Mouse (Mus musculus): ENCODE measurements around the gene Tor1aip2. TPM values are rescaled to one million over a fixed set of nuclear protein-coding genes. Genes with fewer than 3 reads are reported as not detected.

The Tor1aip2 gene
- polyA plus RNA-seq, 1 experiment from 2014 or later: 59.9 TPM

DNA sequence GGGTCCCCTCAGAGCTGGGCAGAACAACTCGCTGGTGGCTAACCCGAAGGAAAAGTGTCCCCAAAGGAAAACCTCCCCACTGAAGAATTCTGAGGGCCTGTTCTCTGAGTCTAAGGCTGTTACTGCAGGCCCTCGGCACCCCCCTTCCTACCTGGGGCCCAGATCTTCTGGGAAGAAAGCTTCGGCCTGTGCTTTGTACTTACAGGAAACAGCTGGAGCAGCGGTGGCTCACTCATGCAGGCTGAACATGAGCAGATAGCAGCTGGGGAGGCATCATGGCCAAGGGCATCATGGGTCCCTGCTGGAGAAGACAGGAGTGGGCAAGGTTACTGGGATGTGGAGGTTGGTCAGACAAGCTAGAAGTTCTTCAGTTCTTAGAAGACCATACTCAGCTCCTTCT is 52.4 kb downstream of the Tor1aip2 start:
- Histone ChIP-seq H3K9me3 (no peaks in the 10 kb centered on the region), H3K4me3 (no peak overlapping the region), H3K4me2 (no peak overlapping the region), H3K27ac (no peak overlapping the region), H3K9ac (no peak overlapping the region), H3K27me3 (replicated peaks) (no peaks in the 10 kb centered on the region), H3K36me3 (replicated peaks) (no peaks in the 10 kb centered on the region), H3K4me1 (no peaks in the 10 kb centered on the region)
- 89% methylated on average over 5 of the region's 5 CpGs for WGBS
- no peak for ATAC-seq (replicated peaks)

GRCm38 (mm10) chr1:156089561-156089960 is 54.4 kb downstream of the Tor1aip2 start:
- whole genome bisulfite sequencing: 72% methylated on average over 8 of the region's 8 CpGs
- H3K4me3 ChIP-seq: no peak overlapping the region
- no peaks in the 10 kb centered on the region for H3K4me1 ChIP-seq
- no peak overlapping the region for H3K4me2 ChIP-seq
- ATAC-seq (replicated peaks): no peak
- no peak overlapping the region for H3K9ac ChIP-seq
- H3K9me3 ChIP-seq: no peaks in the 10 kb centered on the region
- H3K36me3 ChIP-seq (replicated peaks): no peaks in the 10 kb centered on the region
- H3K27ac ChIP-seq: no peak overlapping the region
- no peaks in the 10 kb centered on the region for H3K27me3 ChIP-seq (replicated peaks)

DNA sequence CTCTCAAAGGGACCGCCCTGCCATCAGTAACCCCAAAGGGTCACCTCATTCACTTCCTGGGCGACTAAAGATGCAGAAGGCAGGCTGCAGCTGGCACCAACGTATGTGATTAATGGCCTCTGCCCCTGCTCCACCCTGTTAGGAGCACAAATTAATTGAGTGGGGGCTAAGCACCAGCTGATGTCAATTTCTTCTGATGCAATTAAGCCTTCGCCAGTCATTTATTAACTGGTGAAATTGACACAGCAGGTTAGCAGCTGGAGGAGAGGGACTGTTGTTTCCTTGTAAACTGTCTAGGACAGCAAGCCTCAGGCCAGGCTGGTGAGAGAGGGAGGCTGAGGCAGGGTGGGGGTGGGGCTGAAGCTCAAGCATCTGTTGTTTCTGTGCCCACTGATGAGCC is 54.8 kb downstream of the Tor1aip2 start:
- Histone ChIP-seq H3K36me3 (replicated peaks) (no peaks in the 10 kb centered on the region), H3K4me2 (no peak overlapping the region), H3K9ac (no peak overlapping the region), H3K4me1 (no peaks in the 10 kb centered on the region), H3K9me3 (no peaks in the 10 kb centered on the region), H3K27ac (no peak overlapping the region), H3K27me3 (replicated peaks) (no peaks in the 10 kb centered on the region), H3K4me3 (no peak overlapping the region)
- 36% methylated on average over 4 of the region's 4 CpGs for WGBS
- peak; percentile 51; the same call in 1 of the 2 replicates for ATAC-seq (replicated peaks)

DNA sequence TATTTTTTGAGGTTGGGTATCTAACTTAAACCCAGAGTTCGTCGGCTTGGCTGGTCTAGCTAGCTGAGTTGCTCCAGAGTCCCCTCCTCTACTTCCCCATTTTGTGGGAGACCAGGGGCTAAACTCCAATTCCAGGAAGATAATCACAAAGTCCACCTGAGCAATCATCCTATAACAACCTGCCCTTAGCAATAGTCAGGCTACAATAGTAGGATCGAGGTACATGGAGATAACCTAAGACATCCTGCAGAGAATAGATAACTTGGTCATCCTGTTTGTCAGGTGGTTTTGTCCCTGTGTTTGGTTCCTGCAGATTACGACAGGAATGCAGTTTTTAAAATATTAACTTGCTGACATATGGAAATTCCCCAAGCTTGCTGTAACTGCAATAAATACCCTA is 56.6 kb downstream of the Tor1aip2 start:
- 88% methylated on average over 4 of the region's 4 CpGs for WGBS
- no peak overlapping the region for H3K9ac ChIP-seq
- no peaks in the 10 kb centered on the region for H3K27me3 ChIP-seq (replicated peaks)
- H3K9me3 ChIP-seq: no peaks in the 10 kb centered on the region
- no peaks in the 10 kb centered on the region for H3K36me3 ChIP-seq (replicated peaks)
- H3K4me2 ChIP-seq: no peak overlapping the region
- H3K4me1 ChIP-seq: no peaks in the 10 kb centered on the region
- no peak overlapping the region for H3K27ac ChIP-seq
- H3K4me3 ChIP-seq: no peak overlapping the region
- ATAC-seq (replicated peaks): no peak

- Histone ChIP-seq H3K4me1 (peaks cover 4% of the 10 kb centered on the region; the same call in 1 of the 2 replicates), H3K27ac (no peak overlapping the region), H3K9ac (no peak overlapping the region), H3K4me3 (no peak overlapping the region), H3K9me3 (no peaks in the 10 kb centered on the region), H3K27me3 (replicated peaks) (no peaks in the 10 kb centered on the region), H3K36me3 (replicated peaks) (no peaks in the 10 kb centered on the region), H3K4me2 (no peak overlapping the region)
- WGBS: 93% methylated on average over 2 of the region's 2 CpGs
- no peak for ATAC-seq (replicated peaks)
Observed at GRCm38 (mm10) chr1:156103763-156104162, 68.6 kb downstream of the Tor1aip2 start.

GRCm38 (mm10) chr1:156105381-156105780 is 70.2 kb downstream of the Tor1aip2 start:
- no peak overlapping the region for H3K4me2 ChIP-seq
- H3K27me3 ChIP-seq (replicated peaks): no peaks in the 10 kb centered on the region
- no peak overlapping the region for H3K27ac ChIP-seq
- no peak overlapping the region for H3K9ac ChIP-seq
- peaks cover 7% of the 10 kb centered on the region; the same call in 1 of the 2 replicates for H3K4me1 ChIP-seq
- H3K4me3 ChIP-seq: no peak overlapping the region
- no peaks in the 10 kb centered on the region for H3K9me3 ChIP-seq
- no peak for ATAC-seq (replicated peaks)
- 70% methylated on average over 2 of the region's 2 CpGs for WGBS
- no peaks in the 10 kb centered on the region for H3K36me3 ChIP-seq (replicated peaks)

DNA sequence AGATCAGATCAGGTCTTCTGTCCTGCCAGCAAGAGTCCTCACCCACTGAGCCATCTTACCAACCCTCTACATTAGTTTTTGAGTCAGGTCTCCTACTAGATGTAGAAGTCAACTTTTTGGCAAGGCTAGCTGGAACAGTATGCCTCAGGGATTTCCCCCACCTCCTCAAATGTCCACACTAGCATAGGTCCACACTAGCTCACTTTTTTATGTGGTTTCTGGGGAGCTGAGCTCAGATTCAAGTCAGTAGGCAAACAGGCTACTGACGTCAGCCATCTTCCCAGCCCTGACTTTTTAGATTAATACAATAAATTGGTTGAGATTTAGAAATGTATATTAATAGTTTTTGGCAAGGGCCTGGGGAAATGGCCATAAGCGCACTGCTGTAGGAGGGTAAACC is 72.2 kb downstream of the Tor1aip2 start:
- Histone ChIP-seq H3K4me3 (no peak overlapping the region), H3K27me3 (replicated peaks) (no peaks in the 10 kb centered on the region), H3K9ac (no peak overlapping the region), H3K36me3 (replicated peaks) (no peaks in the 10 kb centered on the region), H3K4me2 (no peak overlapping the region), H3K27ac (no peak overlapping the region), H3K9me3 (no peaks in the 10 kb centered on the region), H3K4me1 (peaks cover 14% of the 10 kb centered on the region)
- no peak for ATAC-seq (replicated peaks)
- WGBS: 87% methylated on average over 2 of the region's 2 CpGs

GRCm38 (mm10) chr1:156108400-156108799 is 73.2 kb downstream of the Tor1aip2 start:
- no peak overlapping the region for H3K4me2 ChIP-seq
- 32% methylated on average over 10 of the region's 10 CpGs for WGBS
- no peak for ATAC-seq (replicated peaks)
- H3K27ac ChIP-seq: no peak overlapping the region
- H3K4me3 ChIP-seq: no peak overlapping the region
- no peak overlapping the region for H3K9ac ChIP-seq
- H3K9me3 ChIP-seq: no peaks in the 10 kb centered on the region
- no peaks in the 10 kb centered on the region for H3K36me3 ChIP-seq (replicated peaks)
- H3K27me3 ChIP-seq (replicated peaks): no peaks in the 10 kb centered on the region
- H3K4me1 ChIP-seq: peaks cover 14% of the 10 kb centered on the region

GRCm38 (mm10) chr1:156111090-156111489 is 75.9 kb downstream of the Tor1aip2 start:
- Histone ChIP-seq H3K27me3 (replicated peaks) (no peaks in the 10 kb centered on the region), H3K36me3 (replicated peaks) (no peaks in the 10 kb centered on the region), H3K9ac (no peak overlapping the region), H3K4me2 (no peak overlapping the region), H3K9me3 (no peaks in the 10 kb centered on the region), H3K4me1 (peaks cover 14% of the 10 kb centered on the region), H3K27ac (no peak overlapping the region), H3K4me3 (no peak overlapping the region)
- WGBS: 78% methylated on average over 9 of the region's 9 CpGs
- ATAC-seq (replicated peaks): no peak

DNA sequence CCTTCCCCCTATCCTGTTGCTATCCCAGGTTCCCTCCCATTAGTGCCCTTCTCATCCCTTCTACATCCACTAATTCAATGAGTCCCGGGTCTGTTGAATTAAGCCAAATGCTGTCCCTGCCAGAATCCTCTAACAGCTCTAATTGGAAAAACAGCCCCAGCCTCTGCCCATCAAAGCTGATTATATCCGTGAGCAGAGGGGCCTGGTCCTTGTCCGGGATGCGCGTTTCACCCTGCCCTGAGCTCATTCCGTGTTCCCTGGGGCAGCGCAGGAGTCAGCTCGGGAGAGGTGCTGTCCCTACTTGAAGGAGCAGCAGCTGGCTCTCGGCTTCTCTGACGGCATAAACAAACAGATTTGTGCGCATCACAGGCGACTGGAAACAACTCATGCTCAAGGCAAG is 76.5 kb downstream of the Tor1aip2 start:
- Histone ChIP-seq H3K36me3 (replicated peaks) (no peaks in the 10 kb centered on the region), H3K27me3 (replicated peaks) (no peaks in the 10 kb centered on the region), H3K9ac (no peak overlapping the region), H3K4me3 (no peak overlapping the region), H3K4me2 (peak overlapping the region; percentile 19), H3K27ac (no peak overlapping the region), H3K9me3 (no peaks in the 10 kb centered on the region), H3K4me1 (peaks cover 14% of the 10 kb centered on the region)
- no peak for ATAC-seq (replicated peaks)
- WGBS: 27% methylated on average over 12 of the region's 12 CpGs

- WGBS: 51% methylated on average over 7 of the region's 7 CpGs
- ATAC-seq (replicated peaks): no peak
- Histone ChIP-seq H3K36me3 (replicated peaks) (no peaks in the 10 kb centered on the region), H3K9ac (no peak overlapping the region), H3K4me1 (peaks cover 14% of the 10 kb centered on the region), H3K4me3 (no peak overlapping the region), H3K9me3 (no peaks in the 10 kb centered on the region), H3K27ac (no peak overlapping the region), H3K27me3 (replicated peaks) (no peaks in the 10 kb centered on the region), H3K4me2 (peak overlapping the region; percentile 19; the same call in 1 of the 2 replicates)
Observed at GRCm38 (mm10) chr1:156112142-156112541, 76.9 kb downstream of the Tor1aip2 start.

- Histone ChIP-seq H3K4me3 (no peak overlapping the region), H3K27ac (no peak overlapping the region), H3K4me2 (no peak overlapping the region), H3K4me1 (peaks cover 8% of the 10 kb centered on the region), H3K9me3 (no peaks in the 10 kb centered on the region), H3K36me3 (replicated peaks) (no peaks in the 10 kb centered on the region), H3K9ac (no peak overlapping the region), H3K27me3 (replicated peaks) (no peaks in the 10 kb centered on the region)
- 86% methylated on average over 8 of the region's 8 CpGs for WGBS
- no peak for ATAC-seq (replicated peaks)
Observed at GRCm38 (mm10) chr1:156113884-156114499, 78.8 kb downstream of the Tor1aip2 start.

DNA sequence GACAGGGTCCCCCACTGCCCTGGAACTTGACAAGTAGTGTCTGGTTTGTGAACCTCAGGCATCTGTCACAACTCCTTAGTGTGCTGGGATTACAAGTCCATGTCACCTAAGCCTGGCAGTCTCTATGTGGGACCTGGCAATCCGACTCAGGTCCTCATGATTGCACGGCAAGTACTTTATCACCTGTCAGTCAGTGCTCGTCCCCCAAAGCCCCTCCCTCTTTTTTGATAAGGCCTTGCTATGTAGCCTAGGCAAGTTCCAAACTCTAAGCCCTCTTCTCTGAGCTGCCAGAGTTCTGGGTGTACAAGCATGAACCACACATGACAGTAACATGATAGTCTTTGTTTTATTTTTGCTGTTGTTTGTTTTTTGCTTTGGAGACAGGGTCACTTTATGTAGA is 81.6 kb downstream of the Tor1aip2 start:
- no peaks in the 10 kb centered on the region for H3K9me3 ChIP-seq
- no peaks in the 10 kb centered on the region for H3K36me3 ChIP-seq (replicated peaks)
- 84% methylated on average over 3 of the region's 3 CpGs for WGBS
- no peak overlapping the region for H3K9ac ChIP-seq
- no peaks in the 10 kb centered on the region for H3K27me3 ChIP-seq (replicated peaks)
- H3K4me3 ChIP-seq: no peak overlapping the region
- H3K4me1 ChIP-seq: peaks cover 4% of the 10 kb centered on the region
- no peak overlapping the region for H3K27ac ChIP-seq
- no peak for ATAC-seq (replicated peaks)
- no peak overlapping the region for H3K4me2 ChIP-seq
